Mouse (Mus musculus) MEL (cell line): ENCODE results near the gene Trmt1. TPM values are rescaled to one million over a fixed set of nuclear protein-coding genes. Genes with fewer than 3 reads are reported as not detected.

ENCODE experiments used
- DNase-seq: peaks from one replicate; pipeline ENCODE4 v3.0.0; 2011; ENCODE audit warnings: low read depth, low spot score
- H3K27ac ChIP-seq: 2 replicates; pipeline ENCODE4 v1.5.1; 2012; ENCODE audit warnings: low read depth, mild to moderate bottlenecking, control low read depth, low read length, moderate library complexity; ENCODE audit not compliant: control insufficient read depth
- H3K27me3 ChIP-seq, 2 experiments: fragments of 150-350 bp in 1 of 2; sonication (generic) in 1 of 2; 2 replicates each; pipeline ENCODE4 v1.6.1; 2012; ENCODE audit warnings: low read length in 2 of 2, mild to moderate bottlenecking in 2 of 2, improper control_type of control experiment in 1 of 2, moderate library complexity in 1 of 2; ENCODE audit not compliant: insufficient read depth in 2 of 2, control insufficient read depth in 1 of 2
- H3K36me3 ChIP-seq, 2 experiments: 2 replicates each; pipeline ENCODE4 v1.6.1; 2012 to 2014; ENCODE audit warnings: low read length in 2 of 2, improper control_type of control experiment in 1 of 2, inconsistent platforms in 1 of 2, mild to moderate bottlenecking in 1 of 2; ENCODE audit not compliant: insufficient read depth in 2 of 2, control insufficient read depth in 1 of 2
- H3K4me1 ChIP-seq, 2 experiments: fragments of 150-350 bp in 1 of 2; sonication (generic) in 1 of 2; 2 replicates each; pipeline ENCODE4 v1.6.1; 2012; ENCODE audit warnings: low read length in 2 of 2, improper control_type of control experiment in 1 of 2, mild to moderate bottlenecking in 1 of 2; ENCODE audit not compliant: insufficient read depth in 2 of 2, control insufficient read depth in 1 of 2
- H3K4me3 ChIP-seq, 2 experiments: fragments of 150-350 bp in 1 of 2; sonication (generic) in 1 of 2; 2 replicates each; pipeline ENCODE4 v1.5.1; 2012; ENCODE audit warnings: low read depth in 2 of 2, low read length in 2 of 2, mild to moderate bottlenecking in 2 of 2, moderate library complexity in 2 of 2, control low read depth in 1 of 2, improper control_type of control experiment in 1 of 2; ENCODE audit not compliant: control insufficient read depth in 1 of 2, insufficient read depth in 1 of 2
- H3K79me2 ChIP-seq: 2 replicates; pipeline ENCODE4 v1.6.1; 2012; ENCODE audit warnings: mild to moderate bottlenecking, low read length, moderate library complexity; ENCODE audit not compliant: control insufficient read depth, poor library complexity, insufficient read depth
- H3K9ac ChIP-seq: 2 replicates; pipeline ENCODE4 v1.6.1; 2012; ENCODE audit warnings: low read depth, mild to moderate bottlenecking, control low read depth, low read length, moderate library complexity; ENCODE audit not compliant: control insufficient read depth, poor library complexity, severe bottlenecking
- H3K9me3 ChIP-seq: fragments of 150-350 bp; sonication (generic); replicated peaks from 2 replicates; pipeline ENCODE4 v1.6.1; 2012; ENCODE audit warnings: mild to moderate bottlenecking, low read length, improper control_type of control experiment, moderate library complexity; ENCODE audit not compliant: insufficient read depth
- BHLHE40 ChIP-seq: IDR thresholded peaks from 2 replicates; pipeline ENCODE4 v1.6.1; 2012; ENCODE audit warnings: low read depth, mild to moderate bottlenecking, inconsistent platforms, low read length, improper control_type of control experiment, borderline replicate concordance
- CHD1 ChIP-seq: IDR thresholded peaks from 2 replicates; pipeline ENCODE4 v1.6.1; 2012; ENCODE audit warnings: low read depth, mild to moderate bottlenecking, inconsistent platforms, low read length, improper control_type of control experiment
- CHD2 ChIP-seq: IDR thresholded peaks from 2 replicates; pipeline ENCODE4 v1.6.1; 2011; ENCODE audit warnings: low read length, improper control_type of control experiment
- CTCF ChIP-seq, 3 experiments: IDR thresholded peaks in 2 of 3; conservative IDR thresholded peaks in 1 of 3; 2 replicates each; pipeline ENCODE4 v1.5.1; 2011 to 2012; ENCODE audit warnings: low read length in 3 of 3, low read depth in 2 of 3, mild to moderate bottlenecking in 2 of 3, improper control_type of control experiment in 1 of 3, inconsistent platforms in 1 of 3, mixed read lengths in 1 of 3, moderate library complexity in 1 of 3; ENCODE audit not compliant: control insufficient read depth in 1 of 3, insufficient read depth in 1 of 3, poor library complexity in 1 of 3, severe bottlenecking in 1 of 3
- E2F4 ChIP-seq: IDR thresholded peaks from 2 replicates; pipeline ENCODE4 v1.6.1; 2011; ENCODE audit warnings: low read depth, low read length, improper control_type of control experiment, borderline replicate concordance
- EP300 ChIP-seq, 2 experiments: IDR thresholded peaks; 2 replicates each; pipeline ENCODE4 v1.6.1; 2011; ENCODE audit warnings: improper control_type of control experiment in 2 of 2, low read length in 2 of 2, low read depth in 1 of 2, mild to moderate bottlenecking in 1 of 2
- ETS1 ChIP-seq: IDR thresholded peaks from 2 replicates; pipeline ENCODE4 v1.6.1; 2012; ENCODE audit warnings: low read depth, mild to moderate bottlenecking, inconsistent platforms, low read length, improper control_type of control experiment, moderate library complexity
- GABPA ChIP-seq: IDR thresholded peaks from 2 replicates; pipeline ENCODE4 v1.6.1; 2012; ENCODE audit warnings: low read depth, mild to moderate bottlenecking, inconsistent platforms, low read length, improper control_type of control experiment, moderate library complexity
- GATA1 ChIP-seq: IDR thresholded peaks from 2 replicates; pipeline ENCODE4 v1.6.1; 2011; ENCODE audit warnings: low read depth, low read length, improper control_type of control experiment
- HCFC1 ChIP-seq: IDR thresholded peaks from 2 replicates; pipeline ENCODE4 v1.6.1; 2012; ENCODE audit warnings: low read depth, mild to moderate bottlenecking, inconsistent platforms, low read length, improper control_type of control experiment, moderate library complexity
- JUND ChIP-seq: IDR thresholded peaks from 2 replicates; pipeline ENCODE4 v1.6.1; 2011; ENCODE audit warnings: low read depth, mild to moderate bottlenecking, improper control_type of control experiment, low read length
- KAT2A ChIP-seq: conservative IDR thresholded peaks from 2 replicates; pipeline ENCODE4 v1.6.1; 2012; ENCODE audit warnings: low read depth, low read length, improper control_type of control experiment, inconsistent platforms
- MAX ChIP-seq: IDR thresholded peaks from 2 replicates; pipeline ENCODE4 v1.6.1; 2011; ENCODE audit warnings: low read length, improper control_type of control experiment
- MEF2A ChIP-seq: IDR thresholded peaks from 2 replicates; pipeline ENCODE4 v1.6.1; 2014; ENCODE audit warnings: low read depth, mild to moderate bottlenecking, inconsistent platforms, low read length, improper control_type of control experiment; ENCODE audit not compliant: poor library complexity, insufficient replicate concordance, severe bottlenecking; ENCODE audit errors: extremely low read depth
- MXI1 ChIP-seq: IDR thresholded peaks from 2 replicates; pipeline ENCODE4 v1.6.1; 2011; ENCODE audit warnings: mild to moderate bottlenecking, low read depth, low read length, improper control_type of control experiment
- MYB ChIP-seq: IDR thresholded peaks from 2 replicates; pipeline ENCODE4 v1.6.1; 2011; ENCODE audit warnings: mild to moderate bottlenecking, low read depth, low read length, improper control_type of control experiment
- MYC ChIP-seq: IDR thresholded peaks from 2 replicates; pipeline ENCODE4 v1.6.1; 2011; ENCODE audit warnings: low read depth, mild to moderate bottlenecking, low read length, improper control_type of control experiment, moderate library complexity
- NRF1 ChIP-seq: IDR thresholded peaks from 2 replicates; pipeline ENCODE4 v1.6.1; 2014; ENCODE audit warnings: low read depth, mild to moderate bottlenecking, inconsistent platforms, low read length, improper control_type of control experiment, moderate library complexity; ENCODE audit not compliant: poor library complexity, insufficient read depth, severe bottlenecking
- POLR2A ChIP-seq, 2 experiments: IDR thresholded peaks; 2 replicates each; pipeline ENCODE4 v1.6.1; 2011 to 2012; ENCODE audit warnings: low read length in 2 of 2, mild to moderate bottlenecking in 2 of 2, control low read depth in 1 of 2, improper control_type of control experiment in 1 of 2, low read depth in 1 of 2, moderate library complexity in 1 of 2; ENCODE audit not compliant: control insufficient read depth in 1 of 2, insufficient read depth in 1 of 2, poor library complexity in 1 of 2
- POLR2AphosphoS2 ChIP-seq: IDR thresholded peaks from 2 replicates; pipeline ENCODE4 v1.6.1; 2011; ENCODE audit warnings: low read length, improper control_type of control experiment
- POLR2AphosphoS5 ChIP-seq: IDR thresholded peaks from 2 replicates; pipeline ENCODE4 v1.6.1; 2012; ENCODE audit warnings: low read depth, borderline replicate concordance, mild to moderate bottlenecking, inconsistent platforms, low read length, moderate library complexity, mixed read lengths
- RAD21 ChIP-seq: IDR thresholded peaks from 2 replicates; pipeline ENCODE4 v1.6.1; 2011; ENCODE audit warnings: mild to moderate bottlenecking, low read depth, low read length, improper control_type of control experiment
- RCOR1 ChIP-seq: IDR thresholded peaks from 2 replicates; pipeline ENCODE4 v1.6.1; 2012; ENCODE audit warnings: low read depth, mild to moderate bottlenecking, inconsistent platforms, low read length, improper control_type of control experiment
- SIN3A ChIP-seq: IDR thresholded peaks from 2 replicates; pipeline ENCODE4 v1.6.1; 2012; ENCODE audit warnings: low read length, improper control_type of control experiment, inconsistent platforms
- SMC3 ChIP-seq: IDR thresholded peaks from 2 replicates; pipeline ENCODE4 v1.6.1; 2011; ENCODE audit warnings: low read depth, low read length, improper control_type of control experiment
- TAL1 ChIP-seq: IDR thresholded peaks from 2 replicates; pipeline ENCODE4 v1.6.1; 2012; ENCODE audit warnings: mild to moderate bottlenecking, inconsistent platforms, low read length, moderate library complexity, mixed read lengths
- TCF12 ChIP-seq: IDR thresholded peaks from 2 replicates; pipeline ENCODE4 v1.6.1; 2014; ENCODE audit warnings: low read depth, mild to moderate bottlenecking, inconsistent platforms, low read length, improper control_type of control experiment, moderate library complexity
- UBTF ChIP-seq: IDR thresholded peaks from 2 replicates; pipeline ENCODE4 v1.6.1; 2012; ENCODE audit warnings: low read depth, mild to moderate bottlenecking, inconsistent platforms, low read length, improper control_type of control experiment, moderate library complexity, borderline replicate concordance; ENCODE audit not compliant: insufficient read depth
- USF1 ChIP-seq: IDR thresholded peaks from 2 replicates; pipeline ENCODE4 v1.6.1; 2014; ENCODE audit warnings: low read depth, mild to moderate bottlenecking, inconsistent platforms, low read length, improper control_type of control experiment, moderate library complexity
- USF2 ChIP-seq, 2 experiments: IDR thresholded peaks; 2 replicates each; pipeline ENCODE4 v1.6.1; 2011 to 2012; ENCODE audit warnings: improper control_type of control experiment in 2 of 2, low read length in 2 of 2, borderline replicate concordance in 1 of 2, inconsistent platforms in 1 of 2, low read depth in 1 of 2, mild to moderate bottlenecking in 1 of 2; ENCODE audit not compliant: insufficient read depth in 1 of 2
- ZC3H11A ChIP-seq: IDR thresholded peaks from 2 replicates; pipeline ENCODE4 v1.6.1; 2012; ENCODE audit warnings: low read depth, mild to moderate bottlenecking, inconsistent platforms, low read length, improper control_type of control experiment
- ZMIZ1 ChIP-seq: IDR thresholded peaks from 2 replicates; pipeline ENCODE4 v1.6.1; 2012; ENCODE audit warnings: low read depth, mild to moderate bottlenecking, inconsistent platforms, low read length, improper control_type of control experiment, moderate library complexity
- ZNF384 ChIP-seq: IDR thresholded peaks from 2 replicates; pipeline ENCODE4 v1.6.1; 2012; ENCODE audit warnings: low read depth, mild to moderate bottlenecking, inconsistent platforms, low read length, improper control_type of control experiment
- polyA plus RNA-seq, 2 experiments: library from polyadenylated mRNA; stranded (reverse) in 1 of 2; unstranded in 1 of 2; fragments of >175 nt in 1 of 2; fragments of >200 nt in 1 of 2; gene quantifications; 2 replicates each; pipeline versions ENCODE4 v1.2.1 to v1.2.4; 2012; ENCODE audit warnings: low replicate concordance in 2 of 2, low read depth in 1 of 2; ENCODE audit not compliant: insufficient read length in 2 of 2, insufficient read depth in 1 of 2, missing spikeins in 1 of 2
- total RNA-seq: library from RNA; depleted of rRNA; stranded (reverse); fragments of 300-350 nt; gene quantifications from 2 replicates; pipeline ENCODE4 v1.2.3, GENCODE M21; 2012

Trmt1 gene
- total and polyA plus RNA-seq, 3 experiments = 183 to 221 TPM; not detected in 1

- H3K9me3 ChIP-seq = no peaks in the 10 kb centered on the region
- peaks cover 32% of the 10 kb centered on the region for H3K79me2 ChIP-seq
- H3K9ac ChIP-seq = peak within 1 kb of the TSS; percentile 98
- H3K36me3 ChIP-seq = peaks cover 0 to 15% of the 10 kb centered on the region in 2 experiments; a peak in 2 of 4 replicates
- no peaks in the 10 kb centered on the region for H3K27me3 ChIP-seq
- peak within 1 kb of the TSS; percentile 98 for H3K27ac ChIP-seq
- H3K4me1 ChIP-seq = peaks cover 6 to 24% of the 10 kb centered on the region in 2 experiments
- H3K4me3 ChIP-seq = peak within 1 kb of the TSS; percentile 83 to 98
- DNase-seq = peak; percentile 99
- TF ChIP-seq MEF2A = peak; percentile 71; the same call in 1 of the 2 replicates
- 0 out of 2 replicates have a peak, but pooled peaks have one; percentile 59 for TF ChIP-seq CHD1
- peak; percentile 26; the same call in 1 of the 2 replicates for TF ChIP-seq ZNF384
- peak; percentile 91 for TF ChIP-seq ZMIZ1
- peak; percentile 74; the same call in 1 of the 2 replicates for TF ChIP-seq POLR2AphosphoS5
- peak; percentile 34; the same call in 1 of the 2 replicates for TF ChIP-seq USF1
- TF ChIP-seq CHD2 = no peak; the same call in 1 of the 2 replicates
- TF ChIP-seq POLR2AphosphoS2 = peak; percentile 94
- peak; percentile 55 for TF ChIP-seq MYB
- TF ChIP-seq CTCF (IDR thresholded peaks at IDR 0.05 in 2 of 3, conservative IDR thresholded peaks at IDR 0.05 in 1 of 3; ENCODE audit: control insufficient read depth in 1 of 3, insufficient read depth in 1 of 3, low read depth in 2 of 3, low read length in 3 of 3, poor library complexity in 1 of 3, severe bottlenecking in 1 of 3) = peak in 2 of 3 experiments; percentile 43 to 50; a peak in 4 of 6 replicates
- TF ChIP-seq TAL1 = peak; percentile 100
- TF ChIP-seq ZC3H11A = no peak
- TF ChIP-seq GABPA = no peak
- TF ChIP-seq JUND = no peak
- peak; percentile 86; the same call in 1 of the 2 replicates for TF ChIP-seq UBTF
- TF ChIP-seq MAX = peak; percentile 72; the same call in 1 of the 2 replicates
- peak; percentile 86 to 96 for TF ChIP-seq POLR2A (IDR thresholded peaks at IDR 0.05; ENCODE audit: control insufficient read depth in 1 of 2, insufficient read depth in 1 of 2, low read depth in 1 of 2, low read length in 2 of 2, poor library complexity in 1 of 2)
- TF ChIP-seq BHLHE40 = peak; percentile 13; the same call in 1 of the 2 replicates
- no peak for TF ChIP-seq USF2 (IDR thresholded peaks at IDR 0.05; ENCODE audit: borderline replicate concordance in 1 of 2, insufficient read depth in 1 of 2, low read depth in 1 of 2, low read length in 2 of 2)
- peak; percentile 49 for TF ChIP-seq SMC3
- TF ChIP-seq NRF1 = peak; percentile 33; the same call in 1 of the 2 replicates
- TF ChIP-seq RCOR1 = peak; percentile 84
- TF ChIP-seq GATA1 = peak; percentile 97
- TF ChIP-seq RAD21 = no peak
- TF ChIP-seq HCFC1 = 0 out of 2 replicates have a peak, but pooled peaks have one; percentile 13
- peak; percentile 94 to 96 for TF ChIP-seq EP300 (IDR thresholded peaks at IDR 0.05; ENCODE audit: low read depth in 1 of 2, low read length in 2 of 2)
- peak; percentile 66; the same call in 1 of the 2 replicates for TF ChIP-seq SIN3A
- peak; percentile 36; the same call in 1 of the 2 replicates for TF ChIP-seq MYC
- TF ChIP-seq MXI1 = peak; percentile 66
- no peak; the same call in 1 of the 2 replicates for TF ChIP-seq KAT2A
- peak; percentile 99 for TF ChIP-seq TCF12
- 0 out of 2 replicates have a peak, but pooled peaks have one; percentile 8 for TF ChIP-seq E2F4
- TF ChIP-seq ETS1 = peak; percentile 91
These were observed 15.1 kb downstream of the Trmt1 start, which contains the start of gene Lyl1 for GRCm38 (mm10) chr8:84700941-84701911. Gene Lyl1 (plus strand): TSS chr8:84701457.
